11 mouse cellular contexts compared by ENCODE assay signal in the genomic region with DNA sequence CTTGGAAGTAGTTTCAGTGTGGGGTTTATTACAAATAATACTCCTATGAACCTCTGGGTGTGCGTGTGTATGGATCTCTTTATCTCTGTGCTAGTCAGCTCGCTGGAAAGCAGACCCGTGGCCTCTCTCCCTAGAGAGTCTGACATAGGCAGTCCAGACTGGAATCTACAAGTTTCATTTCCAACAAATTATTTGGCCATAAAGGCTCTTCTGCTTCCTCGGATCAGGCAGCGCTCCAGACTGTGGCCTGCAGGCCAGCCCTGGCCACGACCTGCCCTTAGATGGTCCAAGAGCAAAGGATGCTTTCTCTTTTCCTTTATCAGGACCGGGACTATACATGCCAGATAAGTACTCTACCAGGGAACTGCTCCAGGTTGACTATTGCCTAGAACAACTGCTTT. TPM values are rescaled to one million over a fixed set of nuclear protein-coding genes. Genes with fewer than 3 reads are reported as not detected.
A peak's percentile ranks its signal among the peaks of the same experiment; 100 is the strongest.
DNase-seq lines count a peak whose midpoint lies in the region; ATAC-seq lines count a peak whose summit lies in the region.
"Had no signal": no experiment of that assay in that cellular context is flagged by ENCODE, and none has a peak within 500 bp of the region (broad histone marks: within the 10 kb centered on the region; RNA-seq: fewer than 3 reads in every experiment).

No protein-coding gene starts in this region.

- H3K4me3 ChIP-seq in liver, embryonic 12.5 days: peak overlapping the region; percentile 5; the same call in 1 of the 2 replicates
- H3K4me3 ChIP-seq in liver, embryonic 11.5 days (ENCODE audit: low read depth, low read length): no peak overlapping the region
- H3K4me3 ChIP-seq in liver, embryonic 15.5 days (replicated peaks): peak overlapping the region; percentile 18; the same call in 1 of the 2 replicates
- H3K4me3 ChIP-seq in midbrain, embryonic 16.5 days (ENCODE audit: low read depth, low read length): no peak overlapping the region
- H3K4me3 ChIP-seq in forebrain, embryonic 12.5 days (replicated peaks): no peak overlapping the region
- H3K4me3 ChIP-seq: hindbrain, embryonic 12.5 days had no signal

- DNase-seq in liver, embryonic 11.5 days (ENCODE audit: low spot score): no peak
- DNase-seq in gastrocnemius, postnatal 14 days: peak; percentile 76
- no peak for DNase-seq in yolk sac, embryonic 10.5 days (ENCODE audit: low spot score)
- DNase-seq: cerebellum, adult 2 months; right cerebral cortex, postnatal 25 days had no signal

- H3K4me2 ChIP-seq in liver, embryonic 12.5 days: peak overlapping the region; percentile 50
- H3K4me2 ChIP-seq in liver, embryonic 11.5 days: no peak overlapping the region
- peak overlapping the region; percentile 59 for H3K4me2 ChIP-seq in liver, embryonic 15.5 days
- no peak overlapping the region for H3K4me2 ChIP-seq in midbrain, embryonic 16.5 days (ENCODE audit: low read length)
- no peak overlapping the region for H3K4me2 ChIP-seq in forebrain, embryonic 12.5 days
- H3K4me2 ChIP-seq: hindbrain, embryonic 12.5 days had no signal

- H3K27ac ChIP-seq in liver, embryonic 12.5 days: peak overlapping the region; percentile 72
- H3K27ac ChIP-seq in liver, embryonic 11.5 days (ENCODE audit: low read depth, low read length): no peak overlapping the region
- peak overlapping the region; percentile 73 for H3K27ac ChIP-seq in liver, embryonic 15.5 days (replicated peaks)
- no peak overlapping the region for H3K27ac ChIP-seq in midbrain, embryonic 16.5 days (ENCODE audit: low read length)
- H3K27ac ChIP-seq in forebrain, embryonic 12.5 days: no peak overlapping the region

- peak overlapping the region; percentile 46 for H3K9ac ChIP-seq in liver, embryonic 12.5 days
- H3K9ac ChIP-seq in liver, embryonic 11.5 days (ENCODE audit: low read depth, low read length): no peak overlapping the region
- H3K9ac ChIP-seq in liver, embryonic 15.5 days: peak overlapping the region; percentile 30
- no peak overlapping the region for H3K9ac ChIP-seq in midbrain, embryonic 16.5 days (ENCODE audit: low read depth, low read length)
- no peak overlapping the region for H3K9ac ChIP-seq in forebrain, embryonic 12.5 days
- H3K9ac ChIP-seq: hindbrain, embryonic 12.5 days had no signal

- H3K4me1 ChIP-seq in liver, embryonic 12.5 days: peaks cover 63% of the 10 kb centered on the region
- H3K4me1 ChIP-seq in liver, embryonic 11.5 days (replicated peaks; ENCODE audit: control insufficient read depth, insufficient read depth, low read length): peaks cover 14% of the 10 kb centered on the region
- H3K4me1 ChIP-seq in liver, embryonic 15.5 days (replicated peaks): peaks cover 66% of the 10 kb centered on the region
- peaks cover 6% of the 10 kb centered on the region for H3K4me1 ChIP-seq in midbrain, embryonic 16.5 days (ENCODE audit: control insufficient read depth, insufficient read depth, low read length)
- peaks cover 22% of the 10 kb centered on the region for H3K4me1 ChIP-seq in forebrain, embryonic 12.5 days

- H3K36me3 ChIP-seq in liver, embryonic 12.5 days: no peaks in the 10 kb centered on the region
- H3K36me3 ChIP-seq in liver, embryonic 11.5 days (ENCODE audit: control insufficient read depth, insufficient read depth, low read length): no peaks in the 10 kb centered on the region
- no peaks in the 10 kb centered on the region for H3K36me3 ChIP-seq in liver, embryonic 15.5 days (replicated peaks)
- no peaks in the 10 kb centered on the region for H3K36me3 ChIP-seq in midbrain, embryonic 16.5 days (ENCODE audit: control insufficient read depth, insufficient read depth, low read length)
- H3K36me3 ChIP-seq in forebrain, embryonic 12.5 days (replicated peaks): no peaks in the 10 kb centered on the region
- H3K36me3 ChIP-seq: hindbrain, embryonic 12.5 days had no signal

- peak; percentile 66 for ATAC-seq in liver, embryonic 12.5 days
- no peak; the same call in 1 of the 2 replicates for ATAC-seq in liver, embryonic 11.5 days (replicated peaks; ENCODE audit: low FRiP score)
- ATAC-seq in erythroblast, adult 5-6 weeks (replicated peaks; ENCODE audit: low FRiP score, poor library complexity, severe bottlenecking): peak; percentile 35; the same call in 1 of the 2 replicates
- ATAC-seq in liver, embryonic 15.5 days (ENCODE audit: insufficient read depth): peak; percentile 57
- no peak for ATAC-seq in midbrain, embryonic 16.5 days
- no peak for ATAC-seq in forebrain, embryonic 12.5 days (ENCODE audit: low FRiP score)

- no peaks in the 10 kb centered on the region for H3K27me3 ChIP-seq in liver, embryonic 12.5 days (replicated peaks)
- no peaks in the 10 kb centered on the region for H3K27me3 ChIP-seq in liver, embryonic 11.5 days (replicated peaks; ENCODE audit: control insufficient read depth, insufficient read depth, low read length)
- H3K27me3 ChIP-seq in liver, embryonic 15.5 days: no peaks in the 10 kb centered on the region
- H3K27me3 ChIP-seq in midbrain, embryonic 16.5 days (ENCODE audit: control insufficient read depth, insufficient read depth, low read depth, low read length): no peaks in the 10 kb centered on the region; the same call in 1 of the 2 replicates
- H3K27me3 ChIP-seq in forebrain, embryonic 12.5 days: peaks cover 7% of the 10 kb centered on the region; the same call in 1 of the 2 replicates
- H3K27me3 ChIP-seq: hindbrain, embryonic 12.5 days had no signal

- intact Hi-C loops in gastrocnemius, postnatal 14 days (cut with DNase I; ENCODE audit: low total_unique reads): no loop called here

- WGBS in liver, embryonic 12.5 days (ENCODE audit: insufficient replicate concordance): 41% methylated on average over 7 of the region's 7 CpGs
- WGBS in liver, embryonic 11.5 days: 45% methylated on average over 7 of the region's 7 CpGs
- WGBS in liver, embryonic 15.5 days (ENCODE audit: insufficient replicate concordance): 36% methylated on average over 7 of the region's 7 CpGs
- 79% methylated on average over 7 of the region's 7 CpGs for whole genome bisulfite sequencing in midbrain, embryonic 16.5 days
- WGBS in forebrain, embryonic 12.5 days: 89% methylated on average over 7 of the region's 7 CpGs

- H3K9me3 ChIP-seq in liver, embryonic 12.5 days (replicated peaks): no peaks in the 10 kb centered on the region
- H3K9me3 ChIP-seq in liver, embryonic 11.5 days (ENCODE audit: control insufficient read depth, low read length): no peaks in the 10 kb centered on the region
- no peaks in the 10 kb centered on the region for H3K9me3 ChIP-seq in liver, embryonic 15.5 days (replicated peaks)
- no peaks in the 10 kb centered on the region for H3K9me3 ChIP-seq in midbrain, embryonic 16.5 days (replicated peaks; ENCODE audit: control insufficient read depth, low read length, poor library complexity, severe bottlenecking)
- H3K9me3 ChIP-seq in forebrain, embryonic 12.5 days: no peaks in the 10 kb centered on the region
- H3K9me3 ChIP-seq: hindbrain, embryonic 12.5 days had no signal

RNA-seq across cellular contexts. Expression of gene Lmo2, which starts 26.3 kb away (rescaled TPM):
- polyA plus RNA-seq in liver, embryonic 12.5 days (2016; fragmentation: Nextera tagmentation; extraction: Ambion mirVana): 188 and 194 TPM in 2 replicates
- polyA plus RNA-seq in liver, embryonic 11.5 days (2014; fragmentation: Nextera tagmentation; extraction: Ambion mirVana): 185 and 191 TPM in 2 replicates
- total RNA-seq in erythroblast, adult 5-6 weeks (2015; ENCODE audit: low replicate concordance): 827 TPM in 2 replicates
- 564 and 619 TPM in 2 replicates for total RNA-seq in erythroblast, adult 5-6 weeks (2017; ENCODE audit: low replicate concordance)
- 1 to 10 TPM; 7.0 to 9.1 TPM for total RNA-seq in gastrocnemius, postnatal 14 days (2021)
- 148 and 156 TPM in 2 replicates for polyA plus RNA-seq in liver, embryonic 15.5 days (2015; fragmentation: Nextera tagmentation; extraction: Ambion mirVana)
- 25.5 and 29.0 TPM in 2 replicates for polyA plus RNA-seq in midbrain, embryonic 16.5 days (2015; fragmentation: Nextera tagmentation; extraction: Ambion mirVana)
- polyA plus RNA-seq in forebrain, embryonic 12.5 days (2016; fragmentation: Nextera tagmentation; extraction: Ambion mirVana): 29.1 and 39.5 TPM in 2 replicates

Comparison
In these comparisons a context has a peak if more than half of its experiments do, and no peak if none do; other contexts are left out.
1. ATAC-seq: peak in liver, embryonic 12.5 days (single experiment), erythroblast, adult 5-6 weeks (single experiment) and liver, embryonic 15.5 days (single experiment); none in liver, embryonic 11.5 days (single experiment), midbrain, embryonic 16.5 days (single experiment) and forebrain, embryonic 12.5 days (single experiment).
2. H3K27ac ChIP-seq: peak in liver, embryonic 12.5 days (single experiment) and liver, embryonic 15.5 days (single experiment); none in liver, embryonic 11.5 days (single experiment), midbrain, embryonic 16.5 days (single experiment) and forebrain, embryonic 12.5 days (single experiment).
3. H3K4me2 ChIP-seq: peak in liver, embryonic 12.5 days (single experiment) and liver, embryonic 15.5 days (single experiment); none in liver, embryonic 11.5 days (single experiment), midbrain, embryonic 16.5 days (single experiment) and forebrain, embryonic 12.5 days (single experiment).
4. H3K4me3 ChIP-seq: peak in liver, embryonic 12.5 days (single experiment) and liver, embryonic 15.5 days (single experiment); none in liver, embryonic 11.5 days (single experiment), midbrain, embryonic 16.5 days (single experiment) and forebrain, embryonic 12.5 days (single experiment).
5. H3K9ac ChIP-seq: peak in liver, embryonic 12.5 days (single experiment) and liver, embryonic 15.5 days (single experiment); none in liver, embryonic 11.5 days (single experiment), midbrain, embryonic 16.5 days (single experiment) and forebrain, embryonic 12.5 days (single experiment).